Mouse (Mus musculus) kidney, embryonic 16.5 days (tissue): ENCODE data around the gene Kat2a. TPM values are rescaled to one million over a fixed set of nuclear protein-coding genes. Genes with fewer than 3 reads are reported as not detected.
A peak's percentile ranks its signal among the peaks of the same experiment; 100 is the strongest.

ENCODE experiments used
- ATAC-seq: fragments of 200-750 bp; cut with Nextera tagmentation; 2 replicates; pipeline ENCODE4 v1.8.0; 2017; ENCODE audit warnings: moderate TSS enrichment; ENCODE audit not compliant: low FRiP score, low TSS enrichment
- H3K27ac ChIP-seq: fragments of 300-500 bp; sonication (generic); 2 replicates; pipeline ENCODE4 v1.5.1; 2014; ENCODE audit warnings: low read length
- H3K27me3 ChIP-seq: fragments of 300-500 bp; sonication (generic); 2 replicates; pipeline ENCODE4 v1.6.1; 2014; ENCODE audit warnings: low read length, control low read depth, mixed read lengths; ENCODE audit not compliant: insufficient read depth
- H3K36me3 ChIP-seq: fragments of 300-500 bp; sonication (generic); 2 replicates; pipeline ENCODE4 v1.6.1; 2014; ENCODE audit warnings: low read length, control low read depth, mixed read lengths; ENCODE audit not compliant: insufficient read depth
- H3K4me1 ChIP-seq: fragments of 300-500 bp; sonication (generic); 2 replicates; pipeline ENCODE4 v1.6.1; 2014; ENCODE audit warnings: low read length, control low read depth, mixed read lengths; ENCODE audit not compliant: insufficient read depth
- H3K4me2 ChIP-seq: fragments of 300-500 bp; sonication (generic); replicated peaks from 2 replicates; pipeline ENCODE4 v1.6.1; 2014; ENCODE audit warnings: low read depth, low read length
- H3K4me3 ChIP-seq: fragments of 300-500 bp; sonication (generic); 2 replicates; pipeline ENCODE4 v1.5.1; 2014; ENCODE audit warnings: mild to moderate bottlenecking, low read length
- H3K9ac ChIP-seq: fragments of 300-500 bp; sonication (generic); replicated peaks from 2 replicates; pipeline ENCODE4 v1.6.1; 2014; ENCODE audit warnings: low read length
- H3K9me3 ChIP-seq: fragments of 300-500 bp; sonication (generic); 2 replicates; pipeline ENCODE4 v1.6.1; 2016; ENCODE audit warnings: low read length, control low read depth
- WGBS: fragments of 180-500 bp; shearing (Covaris S2); extraction: QIAGEN DNeasy Blood & Tissue Kit; methylation state at CpG from one replicate; pipeline ENCODE4 v1.1.7; 2014; 5-methylcytosine and 5-hydroxymethylcytosine counted together
- polyA plus RNA-seq: library from polyadenylated mRNA; unstranded; fragments of >200 nt; fragmentation: Nextera tagmentation; extraction: Ambion mirVana; gene quantifications from 2 replicates; pipeline ENCODE4 v1.2.1, GENCODE M21; 2015

The Kat2a gene
- polyA plus RNA-seq = 62.4 and 63.7 TPM in 2 replicates

GRCm38 (mm10) chr11:100711783-100712615, at the start of gene Kat2a:
Gene Kat2a, minus strand, starts transcription at chr11:100712465.
- H3K4me2 ChIP-seq = peak within 1 kb of the TSS; percentile 55
- peak within 1 kb of the TSS; percentile 83 for H3K27ac ChIP-seq
- H3K9me3 ChIP-seq = no peaks in the 10 kb centered on the region
- H3K9ac ChIP-seq = peak within 1 kb of the TSS; percentile 97
- 2% methylated on average over 48 of the region's 48 CpGs for whole genome bisulfite sequencing
- H3K36me3 ChIP-seq = peaks cover 39% of the 10 kb centered on the region
- no peaks in the 10 kb centered on the region for H3K27me3 ChIP-seq
- H3K4me1 ChIP-seq = peaks cover 29% of the 10 kb centered on the region
- H3K4me3 ChIP-seq = peak within 1 kb of the TSS; percentile 94
- ATAC-seq = peak; percentile 90

- Histone ChIP-seq H3K4me1 (peaks cover 12% of the 10 kb centered on the region), H3K4me3 (peak overlapping the region; percentile 53), H3K4me2 (peak overlapping the region; percentile 83), H3K9me3 (no peaks in the 10 kb centered on the region), H3K27ac (no peak overlapping the region), H3K36me3 (no peaks in the 10 kb centered on the region), H3K9ac (peak overlapping the region; percentile 59), H3K27me3 (peaks cover 30% of the 10 kb centered on the region)
- WGBS = under 1% methylated on average over 27 of the region's 27 CpGs
- peak; percentile 66 for ATAC-seq
Observed at GRCm38 (mm10) chr11:100761547-100762045, 49.3 kb upstream of the Kat2a start.

GRCm38 (mm10) chr11:100759611-100760233, 47.5 kb upstream of the Kat2a start, which contains the start of gene Kcnh4:
Gene Kcnh4, minus strand, starts transcription at chr11:100759942.
- peaks cover 12% of the 10 kb centered on the region for H3K4me1 ChIP-seq
- no peak for ATAC-seq
- peak within 1 kb of the TSS; percentile 32 for H3K4me3 ChIP-seq
- peak within 1 kb of the TSS; percentile 59 for H3K4me2 ChIP-seq
- H3K9ac ChIP-seq = no peak within 1 kb of the TSS
- H3K36me3 ChIP-seq = no peaks in the 10 kb centered on the region
- peaks cover 30% of the 10 kb centered on the region for H3K27me3 ChIP-seq
- 2% methylated on average over 46 of the region's 51 CpGs for WGBS
- H3K9me3 ChIP-seq = no peaks in the 10 kb centered on the region
- no peak within 1 kb of the TSS for H3K27ac ChIP-seq

- Histone ChIP-seq H3K4me2 (peak overlapping the region; percentile 59), H3K27ac (no peak overlapping the region), H3K36me3 (no peaks in the 10 kb centered on the region), H3K9me3 (no peaks in the 10 kb centered on the region), H3K4me1 (peaks cover 12% of the 10 kb centered on the region), H3K4me3 (peak overlapping the region; percentile 32; the same call in 1 of the 2 replicates), H3K9ac (no peak overlapping the region), H3K27me3 (peaks cover 30% of the 10 kb centered on the region)
- 0 out of 2 replicates have a peak, but pooled peaks have one; percentile 11 for ATAC-seq
- WGBS = 2% methylated on average over 34 of the region's 35 CpGs
Observed at GRCm38 (mm10) chr11:100758707-100759610, 46.7 kb upstream of the Kat2a start.

- H3K9me3 ChIP-seq = no peaks in the 10 kb centered on the region
- H3K27me3 ChIP-seq = peaks cover 27% of the 10 kb centered on the region
- H3K36me3 ChIP-seq = no peaks in the 10 kb centered on the region
- no peak overlapping the region for H3K9ac ChIP-seq
- no peak overlapping the region for H3K27ac ChIP-seq
- no peak for ATAC-seq
- H3K4me2 ChIP-seq = no peak overlapping the region
- WGBS = 83% methylated on average over 12 of the region's 12 CpGs
- no peak overlapping the region for H3K4me3 ChIP-seq
- peaks cover 12% of the 10 kb centered on the region for H3K4me1 ChIP-seq
Observed at GRCm38 (mm10) chr11:100757566-100757965, 45.3 kb upstream of the Kat2a start.

GRCm38 (mm10) chr11:100756476-100756875, 44.2 kb upstream of the Kat2a start:
- no peak overlapping the region for H3K4me3 ChIP-seq
- H3K36me3 ChIP-seq = no peaks in the 10 kb centered on the region
- H3K4me1 ChIP-seq = peaks cover 16% of the 10 kb centered on the region
- H3K27ac ChIP-seq = no peak overlapping the region
- H3K27me3 ChIP-seq = peaks cover 21% of the 10 kb centered on the region
- H3K4me2 ChIP-seq = no peak overlapping the region
- H3K9ac ChIP-seq = no peak overlapping the region
- ATAC-seq = no peak
- WGBS = 70% methylated on average over 6 of the region's 6 CpGs
- H3K9me3 ChIP-seq = no peaks in the 10 kb centered on the region

- 94% methylated on average over 3 of the region's 3 CpGs for WGBS
Observed at GRCm38 (mm10) chr11:100754693-100755057, 42.4 kb upstream of the Kat2a start.

GRCm38 (mm10) chr11:100754021-100754692, 41.9 kb upstream of the Kat2a start:
- 84% methylated on average over 12 of the region's 12 CpGs for WGBS
- ATAC-seq = no peak
- H3K36me3 ChIP-seq = no peaks in the 10 kb centered on the region
- no peak overlapping the region for H3K9ac ChIP-seq
- peaks cover 12% of the 10 kb centered on the region for H3K27me3 ChIP-seq
- H3K4me1 ChIP-seq = peaks cover 8% of the 10 kb centered on the region; the same call in 1 of the 2 replicates
- no peak overlapping the region for H3K27ac ChIP-seq
- H3K9me3 ChIP-seq = no peaks in the 10 kb centered on the region
- H3K4me3 ChIP-seq = no peak overlapping the region
- no peak overlapping the region for H3K4me2 ChIP-seq

More at GRCm38 (mm10) chr11:100754693-100755057, 42.4 kb upstream of the Kat2a start:
- H3K27me3 ChIP-seq = peaks cover 14% of the 10 kb centered on the region
- H3K4me1 ChIP-seq = peaks cover 13% of the 10 kb centered on the region
- no peak overlapping the region for H3K9ac ChIP-seq
- no peaks in the 10 kb centered on the region for H3K9me3 ChIP-seq
- H3K4me2 ChIP-seq = no peak overlapping the region
- no peak for ATAC-seq
- H3K4me3 ChIP-seq = no peak overlapping the region
- no peaks in the 10 kb centered on the region for H3K36me3 ChIP-seq
- no peak overlapping the region for H3K27ac ChIP-seq

- Histone ChIP-seq H3K4me1 (peaks cover 6% of the 10 kb centered on the region; the same call in 1 of the 2 replicates), H3K9me3 (no peaks in the 10 kb centered on the region), H3K4me2 (no peak overlapping the region), H3K9ac (no peak overlapping the region), H3K27me3 (0 out of 2 replicates have a peak, but pooled peaks cover 10% of the 10 kb centered on the region), H3K4me3 (no peak overlapping the region), H3K36me3 (no peaks in the 10 kb centered on the region), H3K27ac (no peak overlapping the region)
- 27% methylated on average over 10 of the region's 10 CpGs for WGBS
- peak; percentile 63; the same call in 1 of the 2 replicates for ATAC-seq
Observed at GRCm38 (mm10) chr11:100752294-100752693, 40.0 kb upstream of the Kat2a start.
